Mouse (Mus musculus) heart, postnatal 10 days (tissue): ENCODE data around the gene Itga9. TPM values are rescaled to one million over a fixed set of nuclear protein-coding genes. Genes with fewer than 3 reads are reported as not detected.

Experiments
- DNase-seq, 2 experiments: peaks; one replicate each; pipeline ENCODE4 v3.0.0; 2021
- intact Hi-C: fragments of 180-260 bp; cut with DNase I; formaldehyde crosslinking; loops from one replicate; pipeline ENCODE4 v1.15.1; 2025
- total RNA-seq, 2 experiments: library from RNA; stranded (reverse); gene quantifications; 2 replicates each; pipeline ENCODE4 v1.2.3; 2021

Gene Itga9
- total RNA-seq, 2 experiments from 2014 or later, result 107 to 121 TPM

GRCm38 (mm10) chr9:118717436-118717835 is 110.9 kb downstream of the Itga9 start:
- intact Hi-C loops, result no loop called here
- DNase-seq, result peak in 1 of 2 experiments; percentile 62

DNA sequence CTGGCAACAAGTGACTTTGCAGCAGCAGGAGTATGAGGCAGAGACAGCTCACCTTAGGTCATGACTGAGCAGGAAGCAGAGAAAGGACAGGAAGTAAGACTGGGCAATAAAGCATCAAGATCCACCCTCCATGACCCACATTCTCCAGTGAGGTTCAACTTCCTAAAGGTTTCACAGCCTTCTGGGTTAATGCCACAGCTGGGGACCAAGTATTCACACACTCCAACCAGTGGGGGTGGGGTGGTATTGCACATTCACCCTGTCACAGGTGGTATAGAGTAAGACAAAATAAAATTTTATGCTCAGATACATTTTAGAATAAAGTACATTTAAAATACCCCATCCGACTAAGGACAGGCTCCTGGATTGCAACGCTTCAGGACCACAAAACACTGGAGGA is 112.0 kb downstream of the Itga9 start:
- intact Hi-C loops, result no loop called here
- peak in 1 of 2 experiments; percentile 12 for DNase-seq

- DNase-seq, result no peak
- intact Hi-C loops, result no loop called here
Measured at GRCm38 (mm10) chr9:118721056-118721455, 114.6 kb downstream of the Itga9 start.

DNA sequence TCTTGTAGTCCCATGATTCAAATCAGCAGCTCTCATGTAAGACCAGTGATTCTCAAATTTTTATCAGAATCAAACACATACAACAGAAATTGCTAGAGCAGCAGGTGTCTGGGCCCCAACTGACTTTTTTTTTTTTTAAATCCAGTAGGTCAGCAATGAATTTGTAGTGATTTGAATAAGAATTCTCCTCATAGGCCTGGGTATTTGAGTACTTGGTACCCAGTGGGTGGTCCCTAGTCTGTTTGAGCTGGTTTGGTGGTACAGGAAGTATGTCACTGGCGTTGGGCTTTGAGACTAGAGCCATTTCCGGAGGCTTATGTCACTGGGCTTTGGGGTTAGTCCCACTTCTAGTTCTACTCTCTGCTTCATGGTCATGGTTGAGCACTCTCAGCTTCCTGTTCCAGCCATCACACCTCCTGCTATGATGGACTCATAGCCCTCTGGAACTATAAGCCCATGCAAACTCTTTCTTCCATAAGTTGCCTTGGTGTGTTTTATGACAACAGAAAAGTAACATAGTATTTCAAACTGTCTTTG is 116.4 kb downstream of the Itga9 start:
- intact Hi-C loops, result no loop called here
- no peak for DNase-seq

- no peak for DNase-seq
- intact Hi-C loops, result no loop called here
Measured at GRCm38 (mm10) chr9:118725128-118725527, 118.6 kb downstream of the Itga9 start.

GRCm38 (mm10) chr9:118726550-118726949 is 120.1 kb downstream of the Itga9 start:
- intact Hi-C loops, result no loop called here
- no peak for DNase-seq

- intact Hi-C loops, result no loop called here
- no peak for DNase-seq
Measured at GRCm38 (mm10) chr9:118728296-118728695, 121.8 kb downstream of the Itga9 start.

- intact Hi-C loops, result no loop called here
- no peak for DNase-seq
Measured at GRCm38 (mm10) chr9:118728987-118729386, 122.5 kb downstream of the Itga9 start.

GRCm38 (mm10) chr9:118730172-118730571 is 123.7 kb downstream of the Itga9 start:
- no peak for DNase-seq
- intact Hi-C loops, result loop anchor here (2.0 kb wide), 1 partner anchor 123 kb away; the partner anchor contains the start of gene Itga9

DNA sequence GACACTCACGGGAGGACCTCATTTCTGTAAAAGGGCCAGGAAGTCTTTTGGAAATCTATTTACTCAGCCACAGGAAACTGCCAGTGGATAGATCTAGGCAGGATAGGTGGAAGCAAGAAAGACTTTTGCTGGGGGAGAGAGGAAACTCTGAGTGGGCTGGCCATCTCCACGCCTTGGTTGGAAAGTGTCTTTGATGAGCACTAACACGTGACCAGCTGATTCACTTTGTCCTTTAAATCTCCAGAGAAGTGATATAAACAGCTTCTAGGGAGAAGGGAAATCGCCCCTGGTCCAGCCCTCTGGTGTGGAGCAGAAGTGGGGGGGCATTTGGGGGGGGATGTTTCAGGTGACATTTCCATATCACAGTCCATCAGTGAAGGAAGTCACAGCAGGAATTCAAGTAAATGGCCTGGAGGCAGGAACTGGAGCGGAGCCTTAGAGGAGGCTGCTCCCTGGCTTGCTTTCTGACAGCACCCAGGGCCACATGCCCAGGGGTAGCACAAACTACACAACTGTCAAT is 124.4 kb downstream of the Itga9 start:
- DNase-seq, result no peak
- intact Hi-C loops, result loop anchor here (2.0 kb wide), 1 partner anchor 124 kb away; the partner anchor contains the start of gene Itga9

DNA sequence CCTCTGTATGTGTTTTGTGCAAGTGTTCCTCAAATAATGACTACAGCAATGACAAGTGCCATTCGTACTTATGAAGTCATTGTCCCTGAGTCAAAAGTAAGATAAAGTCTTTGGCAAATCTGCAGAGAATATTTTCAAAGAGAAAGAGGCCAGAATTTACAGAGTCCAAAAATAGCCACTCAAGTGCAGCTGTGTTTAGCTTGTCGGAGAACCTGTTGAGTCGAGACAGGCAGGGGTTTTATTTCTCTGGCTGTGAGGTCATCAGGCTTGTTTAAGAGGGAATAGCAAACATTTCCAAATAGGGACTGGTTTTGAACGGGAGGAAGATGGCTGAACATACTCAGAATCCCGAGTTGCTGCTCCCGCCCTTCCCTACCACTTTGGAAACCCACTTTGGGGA is 125.2 kb downstream of the Itga9 start:
- peak; percentile 70 to 78 for DNase-seq
- intact Hi-C loops, result loop anchor here (2.0 kb wide), 1 partner anchor 125 kb away; the partner anchor contains the start of gene Itga9

DNA sequence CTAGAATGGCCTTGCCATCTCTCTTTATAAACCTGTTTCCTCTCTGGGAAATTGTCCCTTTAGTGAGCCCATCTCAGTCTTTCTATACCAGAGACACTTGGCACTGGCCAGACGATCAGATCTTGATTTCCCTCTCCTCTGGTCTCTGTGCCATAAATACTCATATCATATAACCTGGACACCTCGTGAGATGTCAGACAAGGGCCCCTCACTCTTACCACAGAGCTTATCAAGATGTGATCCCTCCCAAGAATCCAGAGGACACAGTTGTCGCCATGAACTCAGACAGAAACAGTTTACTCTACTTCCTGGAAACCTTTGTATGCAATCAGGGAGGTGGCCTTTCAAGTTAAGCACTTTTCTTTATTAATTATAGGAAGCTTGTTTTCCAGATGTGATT is 127.1 kb downstream of the Itga9 start:
- intact Hi-C loops, result no loop called here
- DNase-seq, result peak in 1 of 2 experiments; percentile 7

DNA sequence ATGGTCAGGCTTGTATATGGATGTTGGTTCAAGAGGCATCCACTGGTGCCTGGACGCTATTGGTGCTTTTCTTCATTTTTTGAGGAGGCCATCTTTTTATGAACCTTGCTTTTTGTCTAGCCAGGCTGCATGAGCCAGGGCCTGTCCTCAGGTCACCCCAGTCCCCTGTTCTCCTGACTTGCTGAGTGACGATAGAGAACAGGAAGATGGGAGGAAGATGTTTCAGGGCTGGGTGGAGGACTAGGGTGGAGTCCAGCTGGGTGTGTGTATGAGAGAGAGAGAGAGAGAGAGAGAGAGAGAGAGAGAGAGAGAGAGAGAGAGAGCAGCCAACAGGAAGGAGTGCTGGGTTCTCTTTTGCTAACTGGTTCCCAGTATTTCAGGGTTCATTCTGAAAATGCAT is 130.6 kb downstream of the Itga9 start:
- intact Hi-C loops, result no loop called here
- DNase-seq, result peak; percentile 49 to 52

GRCm38 (mm10) chr9:118737601-118738137 is 131.2 kb downstream of the Itga9 start:
- peak; percentile 85 to 87 for DNase-seq
- intact Hi-C loops, result loop anchor here (2.0 kb wide), 1 partner anchor 25 kb away; no protein-coding TSS in a partner anchor

- intact Hi-C loops, result loop anchor here (2.0 kb wide), 1 partner anchor 24 kb away; no protein-coding TSS in a partner anchor
Measured at GRCm38 (mm10) chr9:118738311-118738710, 131.8 kb downstream of the Itga9 start.

DNA sequence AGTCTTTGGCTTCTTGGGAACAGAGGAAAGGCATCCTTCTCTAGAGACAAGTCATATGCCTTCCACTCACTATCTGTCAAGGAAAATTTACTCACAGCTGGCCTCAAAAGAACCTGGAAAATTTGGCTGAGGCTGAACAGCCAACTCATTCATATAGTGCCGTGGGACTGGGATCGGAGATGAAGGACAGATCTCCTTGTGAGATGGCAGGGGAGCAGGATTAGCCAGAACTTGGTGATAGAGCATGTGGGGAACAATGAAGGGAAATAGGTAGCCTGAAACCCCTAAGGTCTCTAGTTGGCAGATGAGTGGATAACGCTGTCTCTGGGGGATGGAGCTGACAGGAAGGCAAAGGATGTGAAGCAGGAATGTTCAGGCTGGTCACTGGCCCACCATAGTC is 132.6 kb downstream of the Itga9 start:
- intact Hi-C loops, result loop anchor here (2.0 kb wide), 1 partner anchor 24 kb away; no protein-coding TSS in a partner anchor
- no peak for DNase-seq

More at GRCm38 (mm10) chr9:118738311-118738710, 131.8 kb downstream of the Itga9 start:
- DNase-seq, result peak in 1 of 2 experiments; percentile 46

DNA sequence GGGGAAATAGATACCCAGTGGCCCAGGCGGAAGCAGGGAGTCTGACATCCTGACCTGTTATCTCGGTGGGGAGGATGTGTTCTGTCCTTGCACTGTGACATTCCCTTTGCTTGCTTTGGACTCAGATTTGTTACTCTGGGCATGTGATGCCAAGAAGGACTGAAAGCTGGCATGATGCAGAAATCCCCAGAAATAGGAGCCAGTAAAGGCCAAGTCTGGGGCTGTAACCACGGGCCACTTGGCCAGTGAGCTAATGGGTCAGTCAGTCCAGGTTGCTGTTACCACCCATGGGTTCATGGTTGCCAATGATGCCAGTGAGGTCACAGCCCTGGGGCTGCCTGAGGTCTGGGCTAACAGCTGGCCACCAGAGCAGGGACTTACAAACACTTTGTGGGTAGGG is 133.2 kb downstream of the Itga9 start:
- intact Hi-C loops, result loop anchor here (2.0 to 5.0 kb wide), 3 partner anchors 23 to 118 kb away; no protein-coding TSS in a partner anchor

DNA sequence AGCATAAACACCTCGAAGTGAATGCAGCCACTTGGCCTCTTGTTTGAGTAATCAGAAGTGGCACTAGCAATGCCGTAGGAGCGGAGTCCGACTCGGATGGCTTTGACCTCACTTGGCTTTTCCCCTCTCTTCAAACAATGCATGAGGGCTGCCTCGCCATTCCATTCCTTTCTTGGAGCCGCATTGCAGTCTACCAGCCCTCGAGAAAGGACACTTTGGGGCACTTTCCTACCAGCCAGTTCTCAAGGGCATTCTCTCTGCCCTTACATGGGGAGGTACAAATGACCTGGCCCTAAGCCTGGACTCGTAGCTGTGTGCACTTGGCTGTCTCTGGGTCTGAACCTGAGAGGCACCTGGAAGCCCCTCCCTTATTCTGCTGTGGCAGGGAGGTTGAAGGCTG is 134.8 kb downstream of the Itga9 start:
- intact Hi-C loops, result loop anchor here (5.0 kb wide), 2 partner anchors 56 to 116 kb away; no protein-coding TSS in a partner anchor
- peak; percentile 82 to 86 for DNase-seq

More for the DNA sequence above, 133.2 kb downstream of the Itga9 start:
- no peak for DNase-seq

DNA sequence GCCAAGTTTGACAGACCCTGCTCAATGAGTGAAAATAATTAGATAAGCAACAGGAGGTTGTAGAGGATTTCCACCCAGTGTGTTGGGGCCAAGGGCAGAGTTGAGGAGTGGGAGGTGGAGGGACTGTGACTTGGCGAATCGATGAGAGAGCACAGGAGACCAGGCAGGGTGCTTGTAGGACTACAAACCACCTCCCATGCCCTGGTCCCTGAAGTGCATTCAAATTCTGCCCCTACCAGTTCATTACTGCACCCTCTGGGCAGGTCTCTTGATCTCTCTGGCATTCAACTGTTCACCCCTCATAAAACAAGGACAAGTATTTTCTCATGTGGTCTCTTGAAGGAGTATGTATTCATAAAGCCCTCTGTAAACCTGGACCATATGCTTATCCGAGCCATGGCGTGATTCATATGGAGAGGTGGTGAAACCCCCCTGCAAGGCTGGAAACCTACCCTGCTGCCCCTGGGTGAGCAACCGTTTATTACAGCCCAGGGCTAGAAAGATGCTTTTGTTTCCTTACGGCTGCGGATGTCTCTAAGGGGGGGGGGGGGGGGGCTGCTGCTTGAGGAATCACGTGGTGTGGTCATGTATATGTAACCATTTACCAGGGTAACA is 143.0 kb downstream of the Itga9 start:
- DNase-seq, result no peak

GRCm38 (mm10) chr9:118750828-118751227 is 144.3 kb downstream of the Itga9 start:
- intact Hi-C loops, result no loop called here
- no peak for DNase-seq

More for the DNA sequence above, 143.0 kb downstream of the Itga9 start:
- intact Hi-C loops, result no loop called here

DNA sequence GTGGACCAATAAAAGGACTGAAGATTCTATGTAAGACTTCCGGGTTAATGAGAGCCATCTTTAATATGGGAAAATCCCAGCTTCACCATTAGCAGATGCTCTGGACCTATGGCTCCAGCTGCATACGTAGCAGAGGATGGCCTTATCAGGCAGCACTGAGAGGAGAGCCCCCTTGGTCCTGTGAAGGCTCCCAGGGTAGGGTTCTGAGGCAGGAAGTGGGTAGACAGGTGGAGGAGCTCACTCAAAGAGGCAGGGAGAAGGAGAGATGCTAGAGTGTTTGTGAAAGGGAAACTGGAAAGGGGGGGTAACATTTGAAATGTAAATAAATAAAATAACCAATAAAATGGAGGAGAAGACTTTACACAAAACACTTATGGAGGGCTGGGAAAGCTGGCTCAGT is 145.9 kb downstream of the Itga9 start:
- DNase-seq, result no peak
- intact Hi-C loops, result no loop called here
